Mouse (Mus musculus) MEL (cell line): Measurements from ENCODE around the gene Zfp568. TPM values are rescaled to one million over a fixed set of nuclear protein-coding genes. Genes with fewer than 3 reads are reported as not detected.

Experiments used
- DNase-seq: peaks from one replicate; pipeline ENCODE4 v3.0.0; 2011; ENCODE audit warnings: low read depth, low spot score
- H3K27ac ChIP-seq: 2 replicates; pipeline ENCODE4 v1.5.1; 2012; ENCODE audit warnings: low read depth, mild to moderate bottlenecking, control low read depth, low read length, moderate library complexity; ENCODE audit not compliant: control insufficient read depth
- H3K27me3 ChIP-seq, 2 experiments: fragments of 150-350 bp in 1 of 2; sonication (generic) in 1 of 2; 2 replicates each; pipeline ENCODE4 v1.6.1; 2012; ENCODE audit warnings: low read length in 2 of 2, mild to moderate bottlenecking in 2 of 2, improper control_type of control experiment in 1 of 2, moderate library complexity in 1 of 2; ENCODE audit not compliant: insufficient read depth in 2 of 2, control insufficient read depth in 1 of 2
- H3K36me3 ChIP-seq, 2 experiments: 2 replicates each; pipeline ENCODE4 v1.6.1; 2012 to 2014; ENCODE audit warnings: low read length in 2 of 2, improper control_type of control experiment in 1 of 2, inconsistent platforms in 1 of 2, mild to moderate bottlenecking in 1 of 2; ENCODE audit not compliant: insufficient read depth in 2 of 2, control insufficient read depth in 1 of 2
- H3K4me1 ChIP-seq, 2 experiments: fragments of 150-350 bp in 1 of 2; sonication (generic) in 1 of 2; 2 replicates each; pipeline ENCODE4 v1.6.1; 2012; ENCODE audit warnings: low read length in 2 of 2, improper control_type of control experiment in 1 of 2, mild to moderate bottlenecking in 1 of 2; ENCODE audit not compliant: insufficient read depth in 2 of 2, control insufficient read depth in 1 of 2
- H3K4me3 ChIP-seq, 2 experiments: fragments of 150-350 bp in 1 of 2; sonication (generic) in 1 of 2; 2 replicates each; pipeline ENCODE4 v1.5.1; 2012; ENCODE audit warnings: low read depth in 2 of 2, low read length in 2 of 2, mild to moderate bottlenecking in 2 of 2, moderate library complexity in 2 of 2, control low read depth in 1 of 2, improper control_type of control experiment in 1 of 2; ENCODE audit not compliant: control insufficient read depth in 1 of 2, insufficient read depth in 1 of 2
- H3K79me2 ChIP-seq: 2 replicates; pipeline ENCODE4 v1.6.1; 2012; ENCODE audit warnings: mild to moderate bottlenecking, low read length, moderate library complexity; ENCODE audit not compliant: control insufficient read depth, poor library complexity, insufficient read depth
- H3K9ac ChIP-seq: 2 replicates; pipeline ENCODE4 v1.6.1; 2012; ENCODE audit warnings: low read depth, mild to moderate bottlenecking, control low read depth, low read length, moderate library complexity; ENCODE audit not compliant: control insufficient read depth, poor library complexity, severe bottlenecking
- H3K9me3 ChIP-seq: fragments of 150-350 bp; sonication (generic); replicated peaks from 2 replicates; pipeline ENCODE4 v1.6.1; 2012; ENCODE audit warnings: mild to moderate bottlenecking, low read length, improper control_type of control experiment, moderate library complexity; ENCODE audit not compliant: insufficient read depth
- CHD2 ChIP-seq: IDR thresholded peaks from 2 replicates; pipeline ENCODE4 v1.6.1; 2011; ENCODE audit warnings: low read length, improper control_type of control experiment
- CTCF ChIP-seq, 3 experiments: IDR thresholded peaks in 2 of 3; conservative IDR thresholded peaks in 1 of 3; 2 replicates each; pipeline ENCODE4 v1.5.1; 2011 to 2012; ENCODE audit warnings: low read length in 3 of 3, low read depth in 2 of 3, mild to moderate bottlenecking in 2 of 3, improper control_type of control experiment in 1 of 3, inconsistent platforms in 1 of 3, mixed read lengths in 1 of 3, moderate library complexity in 1 of 3; ENCODE audit not compliant: control insufficient read depth in 1 of 3, insufficient read depth in 1 of 3, poor library complexity in 1 of 3, severe bottlenecking in 1 of 3
- E2F4 ChIP-seq: IDR thresholded peaks from 2 replicates; pipeline ENCODE4 v1.6.1; 2011; ENCODE audit warnings: low read depth, low read length, improper control_type of control experiment, borderline replicate concordance
- EP300 ChIP-seq, 2 experiments: IDR thresholded peaks; 2 replicates each; pipeline ENCODE4 v1.6.1; 2011; ENCODE audit warnings: improper control_type of control experiment in 2 of 2, low read length in 2 of 2, low read depth in 1 of 2, mild to moderate bottlenecking in 1 of 2
- GATA1 ChIP-seq: IDR thresholded peaks from 2 replicates; pipeline ENCODE4 v1.6.1; 2011; ENCODE audit warnings: low read depth, low read length, improper control_type of control experiment
- HCFC1 ChIP-seq: IDR thresholded peaks from 2 replicates; pipeline ENCODE4 v1.6.1; 2012; ENCODE audit warnings: low read depth, mild to moderate bottlenecking, inconsistent platforms, low read length, improper control_type of control experiment, moderate library complexity
- JUND ChIP-seq: IDR thresholded peaks from 2 replicates; pipeline ENCODE4 v1.6.1; 2011; ENCODE audit warnings: low read depth, mild to moderate bottlenecking, improper control_type of control experiment, low read length
- KAT2A ChIP-seq: conservative IDR thresholded peaks from 2 replicates; pipeline ENCODE4 v1.6.1; 2012; ENCODE audit warnings: low read depth, low read length, improper control_type of control experiment, inconsistent platforms
- MAFK ChIP-seq: IDR thresholded peaks from 2 replicates; pipeline ENCODE4 v1.6.1; 2011; ENCODE audit warnings: low read depth, mild to moderate bottlenecking, low read length, improper control_type of control experiment, borderline replicate concordance
- MAX ChIP-seq: IDR thresholded peaks from 2 replicates; pipeline ENCODE4 v1.6.1; 2011; ENCODE audit warnings: low read length, improper control_type of control experiment
- MAZ ChIP-seq: IDR thresholded peaks from 2 replicates; pipeline ENCODE4 v1.6.1; 2012; ENCODE audit warnings: low read depth, mild to moderate bottlenecking, inconsistent platforms, low read length, improper control_type of control experiment
- MEF2A ChIP-seq: IDR thresholded peaks from 2 replicates; pipeline ENCODE4 v1.6.1; 2014; ENCODE audit warnings: low read depth, mild to moderate bottlenecking, inconsistent platforms, low read length, improper control_type of control experiment; ENCODE audit not compliant: poor library complexity, insufficient replicate concordance, severe bottlenecking; ENCODE audit errors: extremely low read depth
- MXI1 ChIP-seq: IDR thresholded peaks from 2 replicates; pipeline ENCODE4 v1.6.1; 2011; ENCODE audit warnings: mild to moderate bottlenecking, low read depth, low read length, improper control_type of control experiment
- MYB ChIP-seq: IDR thresholded peaks from 2 replicates; pipeline ENCODE4 v1.6.1; 2011; ENCODE audit warnings: mild to moderate bottlenecking, low read depth, low read length, improper control_type of control experiment
- MYC ChIP-seq: IDR thresholded peaks from 2 replicates; pipeline ENCODE4 v1.6.1; 2011; ENCODE audit warnings: low read depth, mild to moderate bottlenecking, low read length, improper control_type of control experiment, moderate library complexity
- NELFE ChIP-seq: IDR thresholded peaks from 2 replicates; pipeline ENCODE4 v1.6.1; 2011; ENCODE audit warnings: low read depth, low read length, improper control_type of control experiment
- NRF1 ChIP-seq: IDR thresholded peaks from 2 replicates; pipeline ENCODE4 v1.6.1; 2014; ENCODE audit warnings: low read depth, mild to moderate bottlenecking, inconsistent platforms, low read length, improper control_type of control experiment, moderate library complexity; ENCODE audit not compliant: poor library complexity, insufficient read depth, severe bottlenecking
- POLR2A ChIP-seq, 2 experiments: IDR thresholded peaks; 2 replicates each; pipeline ENCODE4 v1.6.1; 2011 to 2012; ENCODE audit warnings: low read length in 2 of 2, mild to moderate bottlenecking in 2 of 2, control low read depth in 1 of 2, improper control_type of control experiment in 1 of 2, low read depth in 1 of 2, moderate library complexity in 1 of 2; ENCODE audit not compliant: control insufficient read depth in 1 of 2, insufficient read depth in 1 of 2, poor library complexity in 1 of 2
- POLR2AphosphoS5 ChIP-seq: IDR thresholded peaks from 2 replicates; pipeline ENCODE4 v1.6.1; 2012; ENCODE audit warnings: low read depth, borderline replicate concordance, mild to moderate bottlenecking, inconsistent platforms, low read length, moderate library complexity, mixed read lengths
- RCOR1 ChIP-seq: IDR thresholded peaks from 2 replicates; pipeline ENCODE4 v1.6.1; 2012; ENCODE audit warnings: low read depth, mild to moderate bottlenecking, inconsistent platforms, low read length, improper control_type of control experiment
- SIN3A ChIP-seq: IDR thresholded peaks from 2 replicates; pipeline ENCODE4 v1.6.1; 2012; ENCODE audit warnings: low read length, improper control_type of control experiment, inconsistent platforms
- SMC3 ChIP-seq: IDR thresholded peaks from 2 replicates; pipeline ENCODE4 v1.6.1; 2011; ENCODE audit warnings: low read depth, low read length, improper control_type of control experiment
- TAL1 ChIP-seq: IDR thresholded peaks from 2 replicates; pipeline ENCODE4 v1.6.1; 2012; ENCODE audit warnings: mild to moderate bottlenecking, inconsistent platforms, low read length, moderate library complexity, mixed read lengths
- UBTF ChIP-seq: IDR thresholded peaks from 2 replicates; pipeline ENCODE4 v1.6.1; 2012; ENCODE audit warnings: low read depth, mild to moderate bottlenecking, inconsistent platforms, low read length, improper control_type of control experiment, moderate library complexity, borderline replicate concordance; ENCODE audit not compliant: insufficient read depth
- USF1 ChIP-seq: IDR thresholded peaks from 2 replicates; pipeline ENCODE4 v1.6.1; 2014; ENCODE audit warnings: low read depth, mild to moderate bottlenecking, inconsistent platforms, low read length, improper control_type of control experiment, moderate library complexity
- ZKSCAN1 ChIP-seq: IDR thresholded peaks from 2 replicates; pipeline ENCODE4 v1.6.1; 2012; ENCODE audit warnings: low read depth, mild to moderate bottlenecking, inconsistent platforms, low read length, improper control_type of control experiment, moderate library complexity
- ZMIZ1 ChIP-seq: IDR thresholded peaks from 2 replicates; pipeline ENCODE4 v1.6.1; 2012; ENCODE audit warnings: low read depth, mild to moderate bottlenecking, inconsistent platforms, low read length, improper control_type of control experiment, moderate library complexity
- ZNF384 ChIP-seq: IDR thresholded peaks from 2 replicates; pipeline ENCODE4 v1.6.1; 2012; ENCODE audit warnings: low read depth, mild to moderate bottlenecking, inconsistent platforms, low read length, improper control_type of control experiment
- polyA plus RNA-seq, 2 experiments: library from polyadenylated mRNA; stranded (reverse) in 1 of 2; unstranded in 1 of 2; fragments of >175 nt in 1 of 2; fragments of >200 nt in 1 of 2; gene quantifications; 2 replicates each; pipeline versions ENCODE4 v1.2.1 to v1.2.4; 2012; ENCODE audit warnings: low replicate concordance in 2 of 2, low read depth in 1 of 2; ENCODE audit not compliant: insufficient read length in 2 of 2, insufficient read depth in 1 of 2, missing spikeins in 1 of 2
- total RNA-seq: library from RNA; depleted of rRNA; stranded (reverse); fragments of 300-350 nt; gene quantifications from 2 replicates; pipeline ENCODE4 v1.2.3, GENCODE M21; 2012

The Zfp568 gene
- total and polyA plus RNA-seq, 3 experiments = 12.5 to 141 (median 15.4) TPM

GRCm38 (mm10) chr7:30064622-30065021 is 80.9 kb downstream of the Zfp568 start:
- no peak for DNase-seq
- no peak for TF ChIP-seq ZNF384
- no peak for TF ChIP-seq ZKSCAN1
- no peak for TF ChIP-seq NELFE
- no peak for TF ChIP-seq CHD2
- no peak for TF ChIP-seq POLR2A (IDR thresholded peaks at IDR 0.05; ENCODE audit: control insufficient read depth in 1 of 2, insufficient read depth in 1 of 2, low read depth in 1 of 2, low read length in 2 of 2, poor library complexity in 1 of 2)
- no peak for TF ChIP-seq MEF2A
- TF ChIP-seq SIN3A = no peak
- TF ChIP-seq CTCF (IDR thresholded peaks at IDR 0.05 in 2 of 3, conservative IDR thresholded peaks at IDR 0.05 in 1 of 3; ENCODE audit: control insufficient read depth in 1 of 3, insufficient read depth in 1 of 3, low read depth in 2 of 3, low read length in 3 of 3, poor library complexity in 1 of 3, severe bottlenecking in 1 of 3) = no peak
- TF ChIP-seq EP300 (IDR thresholded peaks at IDR 0.05; ENCODE audit: low read depth in 1 of 2, low read length in 2 of 2) = no peak
- TF ChIP-seq USF1 = no peak
- no peak for TF ChIP-seq POLR2AphosphoS5
- Histone ChIP-seq H3K27ac (no peak overlapping the region), H3K27me3 (no peaks in the 10 kb centered on the region), H3K4me3 (no peak overlapping the region), H3K9ac (no peak overlapping the region), H3K36me3 (no peaks in the 10 kb centered on the region), H3K9me3 (no peaks in the 10 kb centered on the region), H3K4me1 (no peaks in the 10 kb centered on the region), H3K79me2 (no peaks in the 10 kb centered on the region)

DNA sequence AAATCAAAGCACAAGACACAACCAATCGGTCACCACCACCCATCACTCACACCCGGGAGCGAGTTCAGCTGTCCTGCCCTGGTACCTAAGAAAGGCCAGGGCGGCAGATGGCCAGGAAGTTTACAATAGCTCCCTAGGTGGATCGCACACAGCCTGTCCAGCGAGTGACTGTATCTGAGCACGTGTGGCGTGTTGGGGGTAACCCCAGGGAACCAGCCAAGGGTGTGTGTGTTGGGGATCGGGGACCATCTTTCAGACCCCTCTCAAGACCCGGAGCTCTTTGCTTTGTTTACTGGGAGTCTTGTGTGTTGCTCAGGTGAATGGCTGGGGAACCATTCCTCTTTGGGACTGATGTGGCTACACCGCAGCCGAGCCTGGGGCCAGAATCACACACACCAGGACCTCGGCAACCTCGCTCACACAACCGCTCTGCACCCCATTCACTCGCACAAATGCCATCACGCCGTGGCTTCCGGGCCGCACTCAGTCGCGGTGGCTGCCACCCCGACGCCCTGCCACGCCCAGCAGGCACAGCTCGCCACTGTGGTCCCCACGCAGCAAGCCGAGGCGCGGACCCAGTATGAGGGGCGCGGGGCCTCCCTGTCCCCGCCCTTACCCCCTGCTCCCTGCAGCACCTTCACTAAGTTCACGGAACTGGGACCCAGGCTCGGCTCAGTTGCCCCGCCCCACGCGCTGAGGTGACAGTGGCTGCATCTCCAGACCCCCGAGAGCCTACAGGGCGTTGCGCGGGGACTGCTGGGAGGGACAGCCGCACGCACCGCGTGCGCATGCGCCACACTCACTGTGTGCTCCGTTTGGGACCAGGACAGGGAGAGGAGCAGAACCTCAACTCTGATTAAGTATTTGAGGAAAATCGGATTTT is 88.6 kb downstream of the Zfp568 start, which contains the start of gene Zfp82:
Gene Zfp82 (minus strand): TSS at position 755 of the 883 bp plus-strand sequence.
- Histone ChIP-seq H3K36me3 (no peaks in the 10 kb centered on the region), H3K79me2 (no peaks in the 10 kb centered on the region; the same call in 1 of the 2 replicates), H3K4me1 (no peaks in the 10 kb centered on the region), H3K4me3 (peak within 1 kb of the TSS; percentile 70 to 88), H3K27ac (peak within 1 kb of the TSS; percentile 3; the same call in 1 of the 2 replicates), H3K9ac (peak within 1 kb of the TSS; percentile 57), H3K9me3 (no peaks in the 10 kb centered on the region), H3K27me3 (no peaks in the 10 kb centered on the region)
- DNase-seq = peak; percentile 95
- TF ChIP-seq KAT2A (no peak), UBTF (no peak), USF1 (no peak), ZKSCAN1 (no peak), CTCF (IDR thresholded peaks at IDR 0.05 in 2 of 3, conservative IDR thresholded peaks at IDR 0.05 in 1 of 3; ENCODE audit: control insufficient read depth in 1 of 3, insufficient read depth in 1 of 3, low read depth in 2 of 3, low read length in 3 of 3, poor library complexity in 1 of 3, severe bottlenecking in 1 of 3) (no peak), SIN3A (peak; percentile 48), MXI1 (peak; percentile 70), NRF1 (peak; percentile 87), TAL1 (no peak), ZNF384 (no peak), MAZ (0 out of 2 replicates have a peak, but pooled peaks have one; percentile 74), MYB (no peak), JUND (no peak), MAX (peak; percentile 25; the same call in 1 of the 2 replicates), HCFC1 (peak; percentile 72), SMC3 (no peak; the same call in 1 of the 2 replicates), CHD2 (no peak), ZMIZ1 (peak; percentile 75), EP300 (IDR thresholded peaks at IDR 0.05; ENCODE audit: low read depth in 1 of 2, low read length in 2 of 2) (no peak), MYC (peak; percentile 52; the same call in 1 of the 2 replicates), GATA1 (no peak), RCOR1 (no peak), MEF2A (no peak), E2F4 (no peak), MAFK (no peak)
